ENCODE assay signal across 20 mouse cellular contexts in the genomic region with DNA sequence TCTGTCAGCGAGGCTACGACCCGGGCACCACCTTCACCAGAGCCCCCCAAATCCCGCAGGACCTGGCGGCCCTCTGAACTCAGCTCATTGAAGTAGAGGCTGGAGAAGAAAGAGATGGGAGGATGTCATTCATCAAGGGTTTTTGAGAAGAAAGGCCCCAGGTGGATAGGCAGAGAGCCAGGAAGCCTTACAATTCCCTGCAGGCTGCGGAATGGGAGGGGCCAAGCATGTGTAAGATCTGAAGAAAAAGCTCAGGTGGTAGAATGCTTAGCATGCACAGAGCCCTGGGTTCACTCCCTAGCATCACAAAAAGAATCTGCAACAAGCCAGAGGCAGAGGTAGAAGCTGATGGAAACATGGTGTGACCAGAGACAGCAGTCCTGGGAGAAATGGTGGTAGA. TPM values are rescaled to one million over a fixed set of nuclear protein-coding genes. Genes with fewer than 3 reads are reported as not detected.
DNase-seq lines count a peak whose midpoint lies in the region; ATAC-seq lines count a peak whose summit lies in the region.
"Had no signal": no experiment of that assay in that cellular context is flagged by ENCODE, and none has a peak within 500 bp of the region (broad histone marks: within the 10 kb centered on the region; RNA-seq: fewer than 3 reads in every experiment).

No protein-coding gene starts in this region.

- no peak overlapping the region for H3K4me3 ChIP-seq in hindbrain, embryonic 14.5 days (replicated peaks; ENCODE audit: low read length)
- H3K4me3 ChIP-seq in hindbrain, embryonic 12.5 days, result no peak overlapping the region
- no peak overlapping the region for H3K4me3 ChIP-seq in embryonic facial prominence, embryonic 14.5 days (ENCODE audit: low read depth, low read length)
- H3K4me3 ChIP-seq in limb, embryonic 13.5 days, result no peak overlapping the region
- H3K4me3 ChIP-seq: heart, embryonic 15.5 days; neural tube, embryonic 13.5 days had no signal

- no peaks in the 10 kb centered on the region for H3K36me3 ChIP-seq in hindbrain, embryonic 14.5 days (replicated peaks; ENCODE audit: control insufficient read depth, insufficient read depth)
- no peaks in the 10 kb centered on the region for H3K36me3 ChIP-seq in hindbrain, embryonic 12.5 days
- no peaks in the 10 kb centered on the region for H3K36me3 ChIP-seq in embryonic facial prominence, embryonic 14.5 days (ENCODE audit: control insufficient read depth, insufficient read depth, low read length)
- peaks cover 4% of the 10 kb centered on the region; the same call in 1 of the 2 replicates for H3K36me3 ChIP-seq in limb, embryonic 13.5 days
- H3K36me3 ChIP-seq: heart, embryonic 15.5 days; neural tube, embryonic 13.5 days had no signal

- DNase-seq in hindbrain, embryonic 14.5 days (ENCODE audit: low spot score), result no peak
- peak; percentile 55 for DNase-seq in embryonic facial prominence, embryonic 14.5 days (ENCODE audit: low spot score)
- peak; percentile 72 for DNase-seq in thymus, postnatal 25 days
- no peak for DNase-seq in ovary, adult 18-20 months (ENCODE audit: low spot score)
- DNase-seq in adipocyte (ENCODE audit: low spot score), result no peak
- no peak for DNase-seq in frontal cortex, postnatal 36 days (ENCODE audit: low spot score in 2 of 2)
- DNase-seq: adrenal gland, adult 8-10 months; cerebellum, adult 18-20 months; kidney, adult 18-20 months; kidney, postnatal 14 days; lung, postnatal 14 days had no signal

- peaks cover 32% of the 10 kb centered on the region for H3K4me1 ChIP-seq in hindbrain, embryonic 14.5 days (replicated peaks; ENCODE audit: control insufficient read depth, insufficient read depth, low read length)
- peaks cover 32% of the 10 kb centered on the region for H3K4me1 ChIP-seq in hindbrain, embryonic 12.5 days
- peaks cover 16% of the 10 kb centered on the region for H3K4me1 ChIP-seq in embryonic facial prominence, embryonic 14.5 days (ENCODE audit: control insufficient read depth, insufficient read depth, low read length)
- H3K4me1 ChIP-seq in limb, embryonic 13.5 days, result peaks cover 32% of the 10 kb centered on the region

- H3K27ac ChIP-seq in hindbrain, embryonic 14.5 days, result peak overlapping the region; percentile 63; the same call in 1 of the 2 replicates
- H3K27ac ChIP-seq in hindbrain, embryonic 12.5 days, result no peak overlapping the region
- no peak overlapping the region for H3K27ac ChIP-seq in embryonic facial prominence, embryonic 14.5 days (replicated peaks; ENCODE audit: low read depth, low read length)
- H3K27ac ChIP-seq in limb, embryonic 13.5 days, result 0 out of 2 replicates have a peak overlapping the region, but pooled peaks have one; percentile 7
- H3K27ac ChIP-seq: heart, embryonic 15.5 days had no signal

- no peak for ATAC-seq in hindbrain, embryonic 14.5 days (ENCODE audit: low FRiP score)
- no peak for ATAC-seq in hindbrain, embryonic 12.5 days (ENCODE audit: low FRiP score)
- ATAC-seq in embryonic facial prominence, embryonic 14.5 days (ENCODE audit: low read depth), result no peak
- ATAC-seq in limb, embryonic 13.5 days (ENCODE audit: low FRiP score, low read depth), result no peak
- ATAC-seq: hindbrain, embryonic 16.5 days had no signal

- no peaks in the 10 kb centered on the region for H3K27me3 ChIP-seq in hindbrain, embryonic 14.5 days (ENCODE audit: control insufficient read depth, insufficient read depth, low read length)
- H3K27me3 ChIP-seq in hindbrain, embryonic 12.5 days, result peaks cover 3% of the 10 kb centered on the region
- no peaks in the 10 kb centered on the region for H3K27me3 ChIP-seq in embryonic facial prominence, embryonic 14.5 days (replicated peaks; ENCODE audit: control insufficient read depth, insufficient read depth, low read length)
- no peaks in the 10 kb centered on the region for H3K27me3 ChIP-seq in limb, embryonic 13.5 days
- H3K27me3 ChIP-seq: neural tube, embryonic 13.5 days had no signal

- H3K9me3 ChIP-seq in hindbrain, embryonic 14.5 days (ENCODE audit: control insufficient read depth, low read length), result no peaks in the 10 kb centered on the region
- H3K9me3 ChIP-seq in hindbrain, embryonic 12.5 days (replicated peaks), result no peaks in the 10 kb centered on the region
- no peaks in the 10 kb centered on the region for H3K9me3 ChIP-seq in embryonic facial prominence, embryonic 14.5 days (ENCODE audit: control insufficient read depth, low read length)
- no peaks in the 10 kb centered on the region for H3K9me3 ChIP-seq in limb, embryonic 13.5 days
- H3K9me3 ChIP-seq: heart, embryonic 15.5 days; neural tube, embryonic 13.5 days had no signal

- no peak overlapping the region for H3K9ac ChIP-seq in hindbrain, embryonic 14.5 days
- no peak overlapping the region for H3K9ac ChIP-seq in hindbrain, embryonic 12.5 days
- no peak overlapping the region for H3K9ac ChIP-seq in embryonic facial prominence, embryonic 14.5 days (ENCODE audit: low read depth, low read length)
- no peak overlapping the region for H3K9ac ChIP-seq in limb, embryonic 13.5 days
- H3K9ac ChIP-seq: heart, embryonic 15.5 days; neural tube, embryonic 13.5 days had no signal

- no peak overlapping the region for H3K4me2 ChIP-seq in hindbrain, embryonic 14.5 days (replicated peaks)
- no peak overlapping the region for H3K4me2 ChIP-seq in hindbrain, embryonic 12.5 days (replicated peaks)
- H3K4me2 ChIP-seq in embryonic facial prominence, embryonic 14.5 days (ENCODE audit: low read depth, low read length), result no peak overlapping the region
- H3K4me2 ChIP-seq in limb, embryonic 13.5 days (replicated peaks), result no peak overlapping the region
- H3K4me2 ChIP-seq: heart, embryonic 15.5 days; neural tube, embryonic 13.5 days had no signal

- 79% methylated on average over 6 of the region's 6 CpGs for WGBS in hindbrain, embryonic 14.5 days
- WGBS in hindbrain, embryonic 12.5 days, result 78% methylated on average over 6 of the region's 6 CpGs
- 59% methylated on average over 6 of the region's 6 CpGs for WGBS in embryonic facial prominence, embryonic 14.5 days
- WGBS in limb, embryonic 13.5 days, result 73% methylated on average over 6 of the region's 6 CpGs

RNA-seq across cellular contexts. Expression of gene Pdzd3, which starts 2.2 kb away (rescaled TPM):
- 0.46 and 1.1 TPM in 2 replicates for polyA plus RNA-seq in hindbrain, embryonic 14.5 days (2014; fragmentation: Nextera tagmentation; extraction: Ambion mirVana)
- 0.15 TPM in 1 of 2 replicates, not detected in the other for polyA plus RNA-seq in hindbrain, embryonic 12.5 days (2016; fragmentation: Nextera tagmentation; extraction: Ambion mirVana)
- polyA plus RNA-seq in embryonic facial prominence, embryonic 14.5 days (2014; fragmentation: Nextera tagmentation; extraction: Ambion mirVana), result 0.12 and 0.15 TPM in 2 replicates
- polyA plus RNA-seq in limb, embryonic 13.5 days (2015; fragmentation: Nextera tagmentation; extraction: Ambion mirVana), result 0.09 and 0.11 TPM in 2 replicates

RNA-seq across cellular contexts. Expression of gene Ccdc153, which starts 13.0 kb away (rescaled TPM):
- not detected in 2 replicates for polyA plus RNA-seq in hindbrain, embryonic 14.5 days (2014; fragmentation: Nextera tagmentation; extraction: Ambion mirVana)
- not detected in 2 replicates for polyA plus RNA-seq in hindbrain, embryonic 12.5 days (2016; fragmentation: Nextera tagmentation; extraction: Ambion mirVana)
- 0.96 and 10.0 TPM in 2 replicates for polyA plus RNA-seq in embryonic facial prominence, embryonic 14.5 days (2014; fragmentation: Nextera tagmentation; extraction: Ambion mirVana)
- not detected in 2 replicates for polyA plus RNA-seq in limb, embryonic 13.5 days (2015; fragmentation: Nextera tagmentation; extraction: Ambion mirVana)
- polyA plus RNA-seq: frontal cortex, adult 2 months; hindbrain, embryonic 16.5 days; limb, embryonic 14.5 days; liver, embryonic 16.5 days; neural tube, embryonic 13.5 days; small intestine, adult 2 months had no signal

RNA-seq across cellular contexts. Expression of gene Nlrx1, which starts 15.0 kb away (rescaled TPM):
- polyA plus RNA-seq in hindbrain, embryonic 14.5 days (2014; fragmentation: Nextera tagmentation; extraction: Ambion mirVana), result 4.4 and 5.1 TPM in 2 replicates
- polyA plus RNA-seq in hindbrain, embryonic 12.5 days (2016; fragmentation: Nextera tagmentation; extraction: Ambion mirVana), result 5.1 and 5.6 TPM in 2 replicates
- polyA plus RNA-seq in embryonic facial prominence, embryonic 14.5 days (2014; fragmentation: Nextera tagmentation; extraction: Ambion mirVana), result 9.7 and 13.2 TPM in 2 replicates
- 8.2 and 8.3 TPM in 2 replicates for polyA plus RNA-seq in limb, embryonic 13.5 days (2015; fragmentation: Nextera tagmentation; extraction: Ambion mirVana)

RNA-seq across cellular contexts. Expression of gene Cbl, which starts 19.6 kb away (rescaled TPM):
- polyA plus RNA-seq in hindbrain, embryonic 14.5 days (2014; fragmentation: Nextera tagmentation; extraction: Ambion mirVana), result 22.4 and 22.9 TPM in 2 replicates
- 26.2 and 30.5 TPM in 2 replicates for polyA plus RNA-seq in hindbrain, embryonic 12.5 days (2016; fragmentation: Nextera tagmentation; extraction: Ambion mirVana)
- polyA plus RNA-seq in embryonic facial prominence, embryonic 14.5 days (2014; fragmentation: Nextera tagmentation; extraction: Ambion mirVana), result 15.3 and 17.1 TPM in 2 replicates
- 17.5 and 19.6 TPM in 2 replicates for polyA plus RNA-seq in limb, embryonic 13.5 days (2015; fragmentation: Nextera tagmentation; extraction: Ambion mirVana)

RNA-seq across cellular contexts. Expression of gene Abcg4, which starts 35.0 kb away (rescaled TPM):
- 21.7 and 24.4 TPM in 2 replicates for polyA plus RNA-seq in hindbrain, embryonic 14.5 days (2014; fragmentation: Nextera tagmentation; extraction: Ambion mirVana)
- 12.9 and 13.5 TPM in 2 replicates for polyA plus RNA-seq in hindbrain, embryonic 12.5 days (2016; fragmentation: Nextera tagmentation; extraction: Ambion mirVana)
- 4.5 and 5.1 TPM in 2 replicates for polyA plus RNA-seq in embryonic facial prominence, embryonic 14.5 days (2014; fragmentation: Nextera tagmentation; extraction: Ambion mirVana)
- 7.3 and 7.4 TPM in 2 replicates for polyA plus RNA-seq in limb, embryonic 13.5 days (2015; fragmentation: Nextera tagmentation; extraction: Ambion mirVana)

Comparison
In these comparisons a context has a peak if more than half of its experiments do, and no peak if none do; other contexts are left out.
1. H3K27ac ChIP-seq: peak in hindbrain, embryonic 14.5 days (single experiment) and limb, embryonic 13.5 days (single experiment); none in hindbrain, embryonic 12.5 days (single experiment) and embryonic facial prominence, embryonic 14.5 days (single experiment).
2. DNase-seq: peak in embryonic facial prominence, embryonic 14.5 days (single experiment) and thymus, postnatal 25 days (single experiment); none in hindbrain, embryonic 14.5 days (single experiment), ovary, adult 18-20 months (single experiment), adipocyte (single experiment) and frontal cortex, postnatal 36 days (0 of 2).